Mouse (Mus musculus) erythroblast, adult 5-6 weeks (primary cell): Measurements from ENCODE around the gene Sntg2. TPM values are rescaled to one million over a fixed set of nuclear protein-coding genes. Genes with fewer than 3 reads are reported as not detected.

ENCODE experiments used
- ATAC-seq: replicated peaks from 2 replicates; pipeline ENCODE4 v1.8.0; 2016; ENCODE audit warnings: moderate number of reproducible peaks, mild to moderate bottlenecking, moderate TSS enrichment, inconsistent platforms; ENCODE audit not compliant: poor library complexity, low FRiP score, severe bottlenecking
- total RNA-seq, 2 experiments: library from RNA; stranded (forward) in 1 of 2; stranded (reverse) in 1 of 2; fragments of 150-400 nt in 1 of 2; fragments of 200-764, 138-1000 nt in 1 of 2; gene quantifications; 2 replicates each; pipeline versions ENCODE4 v1.2.3 to v1.2.4; 2015 to 2017; ENCODE audit warnings: low replicate concordance in 2 of 2

Sntg2 gene
- total RNA-seq (2015; ENCODE audit: low replicate concordance) (not detected in 2 replicates), total RNA-seq (2017; ENCODE audit: low replicate concordance) (not detected in 2 replicates)

GRCm38 (mm10) chr12:30372933-30373501 is at the start of gene Sntg2:
Gene Sntg2, minus strand, starts transcription at chr12:30373375.
- no peak for ATAC-seq

GRCm38 (mm10) chr12:30416547-30416946 is 43.4 kb upstream of the Sntg2 start:
- ATAC-seq = no peak

- no peak for ATAC-seq
Measured at GRCm38 (mm10) chr12:30415981-30416380, 42.8 kb upstream of the Sntg2 start.

- ATAC-seq = no peak
Measured at GRCm38 (mm10) chr12:30402651-30403050, 29.5 kb upstream of the Sntg2 start.

- no peak for ATAC-seq
Measured at GRCm38 (mm10) chr12:30400531-30400930, 27.4 kb upstream of the Sntg2 start.

GRCm38 (mm10) chr12:30400114-30400513 is 26.9 kb upstream of the Sntg2 start:
- no peak for ATAC-seq

- ATAC-seq = no peak
Measured at GRCm38 (mm10) chr12:30372293-30372692, 882 bp downstream of the Sntg2 start.

GRCm38 (mm10) chr12:30369786-30370185 is 3.4 kb downstream of the Sntg2 start:
- ATAC-seq = no peak

GRCm38 (mm10) chr12:30369141-30369540 is 4.0 kb downstream of the Sntg2 start:
- ATAC-seq = no peak

- ATAC-seq = no peak
Measured at GRCm38 (mm10) chr12:30362306-30362705, 10.9 kb downstream of the Sntg2 start.

GRCm38 (mm10) chr12:30357666-30358065 is 15.5 kb downstream of the Sntg2 start:
- ATAC-seq = no peak

- ATAC-seq = no peak
Measured at GRCm38 (mm10) chr12:30352393-30352792, 20.8 kb downstream of the Sntg2 start.

GRCm38 (mm10) chr12:30348036-30348435 is 25.1 kb downstream of the Sntg2 start:
- no peak for ATAC-seq

- ATAC-seq = no peak
Measured at GRCm38 (mm10) chr12:30347284-30347683, 25.9 kb downstream of the Sntg2 start.

GRCm38 (mm10) chr12:30344806-30345205 is 28.4 kb downstream of the Sntg2 start:
- no peak for ATAC-seq

- no peak for ATAC-seq
Measured at GRCm38 (mm10) chr12:30336301-30336700, 36.9 kb downstream of the Sntg2 start.

- no peak for ATAC-seq
Measured at GRCm38 (mm10) chr12:30334502-30334901, 38.7 kb downstream of the Sntg2 start.

GRCm38 (mm10) chr12:30317971-30318370 is 55.2 kb downstream of the Sntg2 start:
- no peak for ATAC-seq

- no peak for ATAC-seq
Measured at GRCm38 (mm10) chr12:30313021-30313420, 60.2 kb downstream of the Sntg2 start.

- no peak for ATAC-seq
Measured at GRCm38 (mm10) chr12:30308197-30308939, 64.8 kb downstream of the Sntg2 start.

GRCm38 (mm10) chr12:30292724-30293560 is 80.2 kb downstream of the Sntg2 start:
- no peak for ATAC-seq
